Mouse (Mus musculus) macrophage (primary cell): ENCODE data around the gene Cd99l2. TPM values are rescaled to one million over a fixed set of nuclear protein-coding genes. Genes with fewer than 3 reads are reported as not detected.
A peak's percentile ranks its signal among the peaks of the same experiment; 100 is the strongest.
"Not testable (repeated sequence)": the region's sequence is repeated elsewhere in the genome, so short reads cannot be mapped to it uniquely, and the experiment has no call there.

Source experiments
- H3K27ac ChIP-seq: fragments of 350-480 bp; formaldehyde crosslinking; 2 replicates; pipeline ENCODE4 v1.9.0; 2021
- H3K36me3 ChIP-seq: fragments of 350-480 bp; formaldehyde crosslinking; 2 replicates; pipeline ENCODE4 v1.9.0; 2021; ENCODE audit errors: inconsistent target
- H3K4me3 ChIP-seq: fragments of 350-480 bp; formaldehyde crosslinking; 2 replicates; pipeline ENCODE4 v1.9.0; 2021; ENCODE audit errors: inconsistent target
- H3K79me2 ChIP-seq: fragments of 350-480 bp; formaldehyde crosslinking; 2 replicates; pipeline ENCODE4 v1.9.0; 2021; ENCODE audit errors: inconsistent target
- WGBS: methylation state at CpG from one replicate; pipeline ENCODE4 v1.1.7; 2026; ENCODE audit warnings: inconsistent platforms; ENCODE audit not compliant: missing documents; 5-methylcytosine and 5-hydroxymethylcytosine counted together
- polyA plus RNA-seq: library from polyadenylated mRNA; stranded (reverse); fragments of 250-400 nt; gene quantifications from 3 replicates; pipeline ENCODE4 v1.2.4, GENCODE M21; 2018; ENCODE audit warnings: inconsistent platforms
- total RNA-seq, 78 experiments: library from RNA; depleted of rRNA; stranded (reverse); fragments of 250-400 nt; gene quantifications; 1 replicate in 9 of 78; 2 replicates in 24 of 78; 3 replicates in 43 of 78; 4 replicates in 2 of 78; pipeline ENCODE4 v1.2.4; 2018; ENCODE audit warnings: inconsistent platforms in 56 of 78

Gene Cd99l2
- 10 to 100 TPM in 20 of 26 experiments, 1 to 10 TPM in 6; 6.1 to 39.1 (median 22.2) TPM for total RNA-seq (2018; cell fraction: chromatin; rRNA removed)
- total RNA-seq (2018; cell fraction: cytosol; rRNA removed), result 10 to 100 TPM; 15.4 to 27.6 (median 21.2) TPM
- total RNA-seq (2018; cell fraction: nucleus; rRNA removed), result 10 to 100 TPM; 13.7 to 32.6 (median 24.2) TPM
- polyA plus RNA-seq, result 15.1 to 19.2 TPM (median 18.8 TPM) in 3 replicates

- no peaks in the 10 kb centered on the region for H3K36me3 ChIP-seq
- peak within 1 kb of the TSS; percentile 31 for H3K4me3 ChIP-seq
- 24% methylated on average over 20 of the region's 23 CpGs for WGBS
- H3K27ac ChIP-seq, result peak within 1 kb of the TSS; percentile 53
- H3K79me2 ChIP-seq, result peaks cover 21% of the 10 kb centered on the region; the same call in 1 of the 2 replicates
Measured at GRCm38 (mm10) chrX:71492634-71493278, at the start of gene Cd99l2. Gene Cd99l2, minus strand, starts transcription at chrX:71492849.

DNA sequence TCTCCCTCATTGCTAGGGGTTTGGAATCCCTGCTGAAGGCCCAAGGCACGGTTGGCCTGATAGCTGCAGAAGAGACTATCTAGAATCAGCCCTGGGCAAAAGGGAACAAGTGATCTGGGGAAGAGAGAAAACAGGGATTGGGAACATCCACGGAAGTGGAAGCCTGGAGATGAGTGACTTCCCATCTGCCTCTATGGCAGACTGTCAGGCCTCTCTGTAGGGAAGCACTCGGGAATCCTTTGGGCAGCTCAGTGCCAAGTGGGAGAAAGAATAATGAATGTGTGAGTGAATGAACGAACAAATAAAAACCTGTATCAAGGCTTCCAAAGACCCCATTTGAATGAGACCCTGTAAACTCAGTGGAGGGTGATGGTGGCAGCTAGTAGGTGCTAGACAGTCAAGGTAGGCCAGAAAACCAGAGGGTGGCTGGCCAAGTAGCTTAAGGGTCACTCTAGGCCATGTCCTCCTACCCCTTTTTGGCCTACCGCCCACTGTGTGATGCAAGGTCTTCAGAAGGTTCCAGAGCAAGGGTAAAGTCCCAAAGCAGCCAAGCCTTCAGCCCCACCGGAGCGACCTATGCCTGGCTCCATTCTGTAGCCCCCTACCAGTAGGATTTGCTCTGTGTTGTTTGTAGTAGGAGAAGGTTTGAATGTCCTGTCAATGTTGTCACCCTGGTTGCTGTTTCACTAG, 48.3 kb upstream of the Cd99l2 start:
- H3K27ac ChIP-seq, result no peak overlapping the region
- no peaks in the 10 kb centered on the region for H3K36me3 ChIP-seq
- no peak overlapping the region for H3K4me3 ChIP-seq
- WGBS, result 91% methylated on average over 6 of the region's 7 CpGs
- H3K79me2 ChIP-seq, result no peaks in the 10 kb centered on the region

DNA sequence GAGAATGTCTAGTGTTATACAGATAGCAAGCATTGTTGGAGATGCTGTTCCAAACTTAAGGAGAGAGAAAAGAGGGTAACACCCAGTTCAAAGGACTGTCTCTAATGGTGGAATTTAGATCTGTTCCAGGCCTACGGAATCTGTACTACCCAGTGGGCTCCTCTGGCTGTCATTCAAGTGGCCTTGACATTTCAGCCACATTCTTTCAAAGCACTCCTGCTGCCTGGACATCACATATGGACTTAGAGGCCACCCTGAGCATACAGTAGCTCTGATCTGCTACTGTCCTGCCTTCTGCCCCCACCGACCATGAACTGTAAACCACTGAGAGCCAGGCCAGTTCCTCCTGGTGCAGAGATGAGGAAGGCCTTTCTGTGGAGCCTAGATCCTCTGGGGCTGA, 45.1 kb upstream of the Cd99l2 start:
- Histone ChIP-seq H3K4me3 (no peak overlapping the region), H3K36me3 (no peaks in the 10 kb centered on the region), H3K27ac (no peak overlapping the region), H3K79me2 (no peaks in the 10 kb centered on the region)
- 91% methylated on average over 1 of the region's 2 CpGs for WGBS

DNA sequence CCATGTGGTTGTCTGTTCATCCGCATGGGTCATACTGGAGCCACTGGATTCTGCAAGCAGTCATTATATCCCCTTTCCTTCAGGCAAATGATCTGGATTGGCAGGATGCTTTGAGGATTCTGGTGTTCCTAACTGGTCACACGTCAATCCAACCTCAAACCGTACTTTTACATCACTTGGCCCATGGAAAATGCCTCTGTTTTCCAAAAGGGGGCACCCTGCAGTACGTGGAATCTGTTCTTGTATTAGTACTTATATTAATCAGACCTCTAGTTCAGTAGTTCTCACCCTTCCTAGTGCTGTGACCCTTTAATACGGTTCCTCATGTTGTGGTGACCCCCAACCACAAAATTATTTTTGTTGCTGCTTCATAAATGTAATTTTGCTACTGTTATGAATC, 41.5 kb upstream of the Cd99l2 start:
- H3K27ac ChIP-seq, result no peak overlapping the region
- WGBS, result 71% methylated on average over 5 of the region's 5 CpGs
- H3K4me3 ChIP-seq, result no peak overlapping the region

GRCm38 (mm10) chrX:71532635-71533034, 40.0 kb upstream of the Cd99l2 start:
- Histone ChIP-seq H3K27ac (no peak overlapping the region), H3K79me2 (no peaks in the 10 kb centered on the region), H3K36me3 (no peaks in the 10 kb centered on the region), H3K4me3 (no peak overlapping the region)
- WGBS, result 62% methylated on average over 3 of the region's 3 CpGs

More for the DNA sequence above, 41.5 kb upstream of the Cd99l2 start:
- no peaks in the 10 kb centered on the region for H3K36me3 ChIP-seq
- H3K79me2 ChIP-seq, result no peaks in the 10 kb centered on the region

GRCm38 (mm10) chrX:71528646-71529045, 36.0 kb upstream of the Cd99l2 start:
- Histone ChIP-seq H3K79me2 (no peaks in the 10 kb centered on the region), H3K36me3 (no peaks in the 10 kb centered on the region), H3K27ac (no peak overlapping the region), H3K4me3 (no peak overlapping the region)
- 66% methylated on average over 6 of the region's 6 CpGs for WGBS

GRCm38 (mm10) chrX:71528150-71528549, 35.5 kb upstream of the Cd99l2 start:
- H3K79me2 ChIP-seq, result no peaks in the 10 kb centered on the region
- no peak overlapping the region for H3K27ac ChIP-seq
- H3K4me3 ChIP-seq, result no peak overlapping the region
- no peaks in the 10 kb centered on the region for H3K36me3 ChIP-seq
- 83% methylated on average over 3 of the region's 3 CpGs for WGBS

- Histone ChIP-seq H3K27ac (no peak overlapping the region), H3K36me3 (no peaks in the 10 kb centered on the region), H3K79me2 (no peaks in the 10 kb centered on the region), H3K4me3 (no peak overlapping the region)
- WGBS, result 100% methylated on average over 1 of the region's 1 CpGs
Measured at GRCm38 (mm10) chrX:71527461-71527860, 34.8 kb upstream of the Cd99l2 start.

- 47% methylated on average over 2 of the region's 3 CpGs for WGBS
- Histone ChIP-seq H3K4me3 (no peak overlapping the region), H3K27ac (no peak overlapping the region), H3K79me2 (no peaks in the 10 kb centered on the region), H3K36me3 (no peaks in the 10 kb centered on the region)
Measured at GRCm38 (mm10) chrX:71525593-71526299, 33.1 kb upstream of the Cd99l2 start.

- Histone ChIP-seq H3K36me3 (no peaks in the 10 kb centered on the region), H3K4me3 (no peak overlapping the region), H3K79me2 (no peaks in the 10 kb centered on the region), H3K27ac (no peak overlapping the region)
- WGBS, result 22% methylated on average over 2 of the region's 2 CpGs
Measured at GRCm38 (mm10) chrX:71524310-71524709, 31.7 kb upstream of the Cd99l2 start.

- 50% methylated on average over 1 of the region's 3 CpGs for WGBS
- no peaks in the 10 kb centered on the region for H3K79me2 ChIP-seq
- H3K27ac ChIP-seq, result no peak overlapping the region
- H3K36me3 ChIP-seq, result no peaks in the 10 kb centered on the region
- no peak overlapping the region for H3K4me3 ChIP-seq
Measured at GRCm38 (mm10) chrX:71522889-71523288, 30.2 kb upstream of the Cd99l2 start.

- no peak overlapping the region for H3K27ac ChIP-seq
- WGBS, result 93% methylated on average over 4 of the region's 4 CpGs
Measured at GRCm38 (mm10) chrX:71519252-71519651, 26.6 kb upstream of the Cd99l2 start.

GRCm38 (mm10) chrX:71506591-71506990, 13.9 kb upstream of the Cd99l2 start:
- not testable (repeated sequence) for H3K27ac ChIP-seq, H3K36me3 ChIP-seq, H3K79me2 ChIP-seq, H3K4me3 ChIP-seq
- WGBS, result 62% methylated on average over 4 of the region's 4 CpGs

More at GRCm38 (mm10) chrX:71519252-71519651, 26.6 kb upstream of the Cd99l2 start:
- Histone ChIP-seq H3K36me3 (no peaks in the 10 kb centered on the region), H3K4me3 (no peak overlapping the region), H3K79me2 (no peaks in the 10 kb centered on the region)

- peak overlapping the region; percentile 53 for H3K27ac ChIP-seq
- peaks cover 17% of the 10 kb centered on the region; the same call in 1 of the 2 replicates for H3K79me2 ChIP-seq
- WGBS, result 26% methylated on average over 9 of the region's 9 CpGs
- H3K4me3 ChIP-seq, result peak overlapping the region; percentile 26
- H3K36me3 ChIP-seq, result no peaks in the 10 kb centered on the region
Measured at GRCm38 (mm10) chrX:71493279-71493656, 619 bp upstream of the Cd99l2 start.
